Mouse (Mus musculus): ENCODE data around the gene Kdm2a. TPM values are rescaled to one million over a fixed set of nuclear protein-coding genes. Genes with fewer than 3 reads are reported as not detected.

Gene Kdm2a
- polyA plus RNA-seq, 1 experiment: 74.3 TPM

DNA sequence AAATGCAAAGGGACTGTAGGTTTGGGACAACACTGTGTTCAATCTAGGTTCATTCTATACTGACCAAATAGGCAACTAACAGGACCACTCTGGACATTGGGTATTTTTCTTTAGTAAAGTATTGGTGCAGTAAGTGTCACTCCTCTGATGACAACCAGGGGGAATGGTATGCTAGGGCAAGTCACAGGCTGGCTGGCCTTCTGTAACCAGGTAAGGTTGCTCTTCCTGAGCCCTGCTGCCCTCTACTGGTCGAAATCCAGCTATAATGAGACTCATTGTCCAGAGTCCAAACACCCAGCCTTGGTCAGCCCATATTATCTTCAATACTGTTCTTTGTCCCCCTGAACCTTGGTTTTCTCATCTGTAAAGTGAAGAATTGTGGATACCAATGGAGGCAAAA lies 19.1 kb upstream of the Kdm2a start:
- Histone ChIP-seq H3K27ac (ENCODE audit: insufficient read depth, low read depth, low read length) (no peak overlapping the region), H3K4me3 (ENCODE audit: insufficient read depth, low read depth, low read length) (no peak overlapping the region), H3K36me3 (ENCODE audit: control insufficient read depth, insufficient read depth, low read length) (no peaks in the 10 kb centered on the region), H3K4me1 (ENCODE audit: control insufficient read depth, insufficient read depth, low read length) (no peaks in the 10 kb centered on the region), H3K27me3 (replicated peaks; ENCODE audit: control insufficient read depth, insufficient read depth, low read length) (no peaks in the 10 kb centered on the region)
- 0% methylated on average over 1 of the region's 1 CpGs for WGBS
- TF ChIP-seq POLR2A (IDR thresholded peaks at IDR 0.05; ENCODE audit: low read depth, low read length): no peak
- peak; percentile 97 for TF ChIP-seq CTCF (conservative IDR thresholded peaks at IDR 0.05; ENCODE audit: insufficient read depth, insufficient read length, low read depth, low read length)
- DNase-seq: peak; percentile 84

DNA sequence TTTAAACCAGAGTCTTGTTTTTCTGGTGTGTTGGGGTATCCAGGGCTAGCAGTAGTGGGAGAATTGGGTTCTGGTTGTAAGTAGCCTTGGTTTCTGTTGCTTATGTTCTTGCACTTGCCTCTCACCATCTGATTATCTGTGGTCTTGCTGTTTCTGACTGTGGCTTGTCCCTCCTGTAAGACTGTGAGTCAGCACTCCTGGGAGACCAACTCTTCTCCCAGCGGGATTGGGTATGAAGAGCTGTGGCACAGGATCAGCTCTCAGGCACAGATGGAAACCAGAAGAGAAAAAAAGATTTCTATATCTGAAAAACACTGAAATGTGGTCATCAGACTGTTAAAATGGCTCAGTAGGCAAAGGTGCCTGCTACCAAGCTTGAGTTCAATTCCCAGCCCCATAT lies 16.5 kb upstream of the Kdm2a start:
- Histone ChIP-seq H3K36me3 (ENCODE audit: control insufficient read depth, insufficient read depth, low read length) (no peaks in the 10 kb centered on the region), H3K4me3 (ENCODE audit: insufficient read depth, low read depth, low read length) (no peak overlapping the region), H3K27me3 (replicated peaks; ENCODE audit: control insufficient read depth, insufficient read depth, low read length) (no peaks in the 10 kb centered on the region), H3K4me1 (ENCODE audit: control insufficient read depth, insufficient read depth, low read length) (no peaks in the 10 kb centered on the region), H3K27ac (ENCODE audit: insufficient read depth, low read depth, low read length) (no peak overlapping the region)
- 91% methylated on average over 1 of the region's 1 CpGs for WGBS
- TF ChIP-seq POLR2A (IDR thresholded peaks at IDR 0.05; ENCODE audit: low read depth, low read length): no peak
- TF ChIP-seq CTCF (conservative IDR thresholded peaks at IDR 0.05; ENCODE audit: insufficient read depth, insufficient read length, low read depth, low read length): no peak
- DNase-seq: no peak

DNA sequence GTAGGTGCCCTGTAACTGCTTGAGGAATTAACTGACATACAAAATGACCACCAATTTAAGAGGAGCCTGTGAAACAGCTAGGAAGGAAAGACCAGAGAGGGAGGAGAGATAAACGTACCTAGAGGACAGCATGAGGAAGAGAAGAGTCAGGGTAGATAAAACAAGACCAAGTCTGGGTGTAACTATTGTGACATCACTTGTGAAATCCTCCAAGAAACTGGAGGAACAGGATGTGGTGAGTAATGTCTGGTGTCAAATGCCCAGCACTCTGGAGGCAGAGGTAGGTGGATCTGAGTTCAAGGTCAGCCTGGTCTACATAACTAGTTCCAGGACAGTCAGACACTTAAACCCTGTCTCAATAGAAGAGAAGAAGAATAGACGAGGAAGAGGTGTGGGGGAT lies 11.0 kb upstream of the Kdm2a start:
- H3K27ac ChIP-seq (ENCODE audit: insufficient read depth, low read depth, low read length): no peak overlapping the region
- TF ChIP-seq CTCF (conservative IDR thresholded peaks at IDR 0.05; ENCODE audit: insufficient read depth, insufficient read length, low read depth, low read length) (no peak), POLR2A (IDR thresholded peaks at IDR 0.05; ENCODE audit: low read depth, low read length) (no peak)
- H3K27me3 ChIP-seq (replicated peaks; ENCODE audit: control insufficient read depth, insufficient read depth, low read length): no peaks in the 10 kb centered on the region
- WGBS: 61% methylated on average over 2 of the region's 2 CpGs
- H3K4me3 ChIP-seq (ENCODE audit: insufficient read depth, low read depth, low read length): no peak overlapping the region
- no peaks in the 10 kb centered on the region for H3K36me3 ChIP-seq (ENCODE audit: control insufficient read depth, insufficient read depth, low read length)
- H3K4me1 ChIP-seq (ENCODE audit: control insufficient read depth, insufficient read depth, low read length): no peaks in the 10 kb centered on the region
- no peak for DNase-seq

DNA sequence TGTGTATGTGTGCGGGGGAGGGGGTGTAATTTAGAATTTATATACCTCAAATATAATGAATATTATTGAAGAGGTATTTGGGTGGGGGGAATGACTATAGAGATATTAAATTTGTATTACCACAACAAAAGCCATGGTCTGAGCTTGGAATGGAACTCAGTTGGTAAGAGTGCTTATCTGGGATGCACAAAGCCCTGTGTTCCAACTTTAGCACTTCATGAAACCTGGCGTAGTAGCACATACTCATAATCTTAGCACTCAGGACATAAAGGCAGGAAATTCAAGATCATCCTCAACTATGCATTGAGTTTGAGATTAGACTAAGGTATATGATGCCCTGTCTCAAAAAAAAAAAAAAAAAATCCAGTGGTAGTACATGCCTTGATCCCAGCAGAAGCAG lies 6.8 kb upstream of the Kdm2a start:
- no peak overlapping the region for H3K27ac ChIP-seq (ENCODE audit: insufficient read depth, low read depth, low read length)
- DNase-seq: no peak
- WGBS: 96% methylated on average over 2 of the region's 2 CpGs

DNA sequence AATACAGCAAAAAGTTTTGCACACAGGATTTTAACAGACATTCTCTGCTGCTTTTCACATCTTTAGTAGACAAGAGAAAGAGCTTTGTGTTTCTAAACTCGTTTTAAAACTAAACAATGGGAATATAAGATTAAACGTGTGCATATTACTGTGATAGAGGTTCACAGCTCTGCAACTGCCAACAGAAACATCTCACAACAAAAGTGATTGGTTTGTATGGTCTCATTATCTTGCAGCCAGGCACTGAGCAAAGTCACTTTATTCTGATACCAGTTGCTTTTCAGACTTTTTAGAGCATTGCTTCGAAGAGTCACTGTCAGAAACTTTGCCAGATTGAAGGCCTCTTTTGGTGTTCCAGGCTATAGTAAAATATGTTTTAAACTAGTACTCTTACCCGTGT lies 874 bp upstream of the Kdm2a start:
- Histone ChIP-seq H3K27me3 (replicated peaks; ENCODE audit: control insufficient read depth, insufficient read depth, low read length) (no peaks in the 10 kb centered on the region), H3K4me1 (ENCODE audit: control insufficient read depth, insufficient read depth, low read length) (0 out of 2 replicates have a peak, but pooled peaks cover 2% of the 10 kb centered on the region), H3K4me3 (ENCODE audit: insufficient read depth, low read depth, low read length) (no peak overlapping the region), H3K27ac (ENCODE audit: insufficient read depth, low read depth, low read length) (no peak overlapping the region), H3K36me3 (ENCODE audit: control insufficient read depth, insufficient read depth, low read length) (no peaks in the 10 kb centered on the region)
- no peak for DNase-seq
- TF ChIP-seq CTCF (conservative IDR thresholded peaks at IDR 0.05; ENCODE audit: insufficient read depth, insufficient read length, low read depth, low read length) (no peak), POLR2A (IDR thresholded peaks at IDR 0.05; ENCODE audit: low read depth, low read length) (no peak)
- 88% methylated on average over 4 of the region's 4 CpGs for WGBS

More for the DNA sequence above, 6.8 kb upstream of the Kdm2a start:
- Histone ChIP-seq H3K27me3 (replicated peaks; ENCODE audit: control insufficient read depth, insufficient read depth, low read length) (no peaks in the 10 kb centered on the region), H3K4me3 (ENCODE audit: insufficient read depth, low read depth, low read length) (no peak overlapping the region), H3K4me1 (ENCODE audit: control insufficient read depth, insufficient read depth, low read length) (no peaks in the 10 kb centered on the region), H3K36me3 (ENCODE audit: control insufficient read depth, insufficient read depth, low read length) (no peaks in the 10 kb centered on the region)
- TF ChIP-seq POLR2A (IDR thresholded peaks at IDR 0.05; ENCODE audit: low read depth, low read length) (no peak), CTCF (conservative IDR thresholded peaks at IDR 0.05; ENCODE audit: insufficient read depth, insufficient read length, low read depth, low read length) (no peak)

DNA sequence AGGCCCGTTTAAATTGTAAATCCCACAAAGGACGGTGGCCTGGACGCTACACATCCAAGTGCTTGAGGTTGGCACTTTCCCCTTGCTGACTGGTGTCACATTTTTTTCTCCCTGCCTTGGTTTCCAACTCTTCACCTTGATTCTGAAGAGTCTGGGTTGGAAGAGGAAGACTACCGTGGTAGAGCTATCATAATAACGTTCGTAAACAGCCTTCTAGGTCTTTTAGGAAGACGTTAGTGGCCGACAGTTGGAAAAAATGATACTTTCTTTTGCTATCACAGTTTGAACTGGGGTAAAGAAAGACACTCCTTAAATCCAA lies 504 bp upstream of the Kdm2a start:
- Histone ChIP-seq H3K4me1 (ENCODE audit: control insufficient read depth, insufficient read depth, low read length) (0 out of 2 replicates have a peak, but pooled peaks cover 2% of the 10 kb centered on the region), H3K4me3 (ENCODE audit: insufficient read depth, low read depth, low read length) (peak overlapping the region; percentile 85), H3K27me3 (replicated peaks; ENCODE audit: control insufficient read depth, insufficient read depth, low read length) (no peaks in the 10 kb centered on the region), H3K27ac (ENCODE audit: insufficient read depth, low read depth, low read length) (no peak overlapping the region), H3K36me3 (ENCODE audit: control insufficient read depth, insufficient read depth, low read length) (no peaks in the 10 kb centered on the region)
- no peak for DNase-seq
- WGBS: 53% methylated on average over 8 of the region's 8 CpGs
- TF ChIP-seq CTCF (conservative IDR thresholded peaks at IDR 0.05; ENCODE audit: insufficient read depth, insufficient read length, low read depth, low read length) (no peak), POLR2A (IDR thresholded peaks at IDR 0.05; ENCODE audit: low read depth, low read length) (no peak)

DNA sequence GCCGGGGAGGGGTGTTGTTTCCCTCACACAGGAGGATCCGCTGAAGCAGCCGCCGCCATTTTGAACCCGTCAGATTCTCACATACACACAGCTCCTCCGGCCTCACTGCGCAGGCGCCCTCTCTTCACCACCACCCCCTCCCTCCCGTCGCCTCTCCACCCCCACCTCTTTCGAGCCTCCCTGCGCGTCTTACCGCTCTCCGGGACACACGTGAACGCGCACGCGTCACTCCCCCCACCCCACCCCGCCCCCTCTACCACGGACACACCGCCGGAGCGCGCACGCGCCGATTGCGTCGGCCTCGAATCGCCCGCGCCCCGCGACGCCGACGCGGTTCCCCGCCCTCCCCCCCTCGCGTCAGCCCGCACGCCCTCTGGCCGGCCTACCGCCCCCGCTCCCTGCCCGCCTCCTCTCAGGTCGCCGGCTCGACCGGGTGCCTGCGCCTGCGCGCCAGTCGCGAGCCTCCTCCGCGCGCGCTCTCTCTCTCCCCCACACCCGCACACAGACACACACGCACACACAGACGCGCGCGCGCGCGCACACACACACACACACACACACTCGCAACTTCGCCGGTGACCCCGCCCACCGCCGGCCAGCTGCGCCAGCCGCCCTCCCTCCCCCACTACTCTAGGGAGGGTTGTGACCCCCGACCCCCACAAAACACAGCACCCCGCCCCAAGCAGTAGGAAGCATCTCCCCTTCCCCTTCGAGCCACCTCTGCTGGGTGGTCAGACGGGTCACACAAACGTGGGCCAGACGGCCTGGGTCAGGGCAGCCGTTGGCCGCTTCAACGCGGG lies 887 bp downstream of the Kdm2a start:
- peaks cover 2% of the 10 kb centered on the region; the same call in 1 of the 2 replicates for H3K36me3 ChIP-seq (ENCODE audit: control insufficient read depth, insufficient read depth, low read length)
- H3K4me3 ChIP-seq (ENCODE audit: insufficient read depth, low read depth, low read length): peak overlapping the region; percentile 85
- TF ChIP-seq CTCF (conservative IDR thresholded peaks at IDR 0.05; ENCODE audit: insufficient read depth, insufficient read length, low read depth, low read length): no peak
- 1% methylated on average over 81 of the region's 90 CpGs for WGBS
- H3K27me3 ChIP-seq (replicated peaks; ENCODE audit: control insufficient read depth, insufficient read depth, low read length): no peaks in the 10 kb centered on the region
- H3K4me1 ChIP-seq (ENCODE audit: control insufficient read depth, insufficient read depth, low read length): peaks cover 4% of the 10 kb centered on the region; the same call in 1 of the 2 replicates
- peak overlapping the region; percentile 86 for H3K27ac ChIP-seq (ENCODE audit: insufficient read depth, low read depth, low read length)
- peak; percentile 97 for DNase-seq

All from kidney, adult 2 months (tissue).